In genomic region chr10:59577871-59578801, GRCm38 (mm10) we compare ENCODE assay signal across 7 mouse cellular contexts. TPM values are rescaled to one million over a fixed set of nuclear protein-coding genes. Genes with fewer than 3 reads are reported as not detected.
DNase-seq lines count a peak whose midpoint lies in the region; ATAC-seq lines count a peak whose summit lies in the region.

No protein-coding gene starts in this region.

- H3K27me3 ChIP-seq in heart, embryonic 15.5 days = no peaks in the 10 kb centered on the region
- no peaks in the 10 kb centered on the region for H3K27me3 ChIP-seq in limb, embryonic 12.5 days

- 0 out of 2 replicates have a peak, but pooled peaks cover 3% of the 10 kb centered on the region for H3K9me3 ChIP-seq in heart, embryonic 15.5 days (replicated peaks)
- peaks cover 16% of the 10 kb centered on the region for H3K9me3 ChIP-seq in limb, embryonic 12.5 days

- peak overlapping the region; percentile 78 for H3K27ac ChIP-seq in heart, embryonic 15.5 days
- H3K27ac ChIP-seq in limb, embryonic 12.5 days = peak overlapping the region; percentile 64

- ATAC-seq in heart, embryonic 15.5 days (replicated peaks; ENCODE audit: insufficient number of reproducible peaks, insufficient read depth, low FRiP score, low read depth) = peak; percentile 82
- ATAC-seq in limb, embryonic 12.5 days (ENCODE audit: insufficient number of reproducible peaks, insufficient read depth, low FRiP score, low TSS enrichment, low read depth) = no peak

- WGBS in heart, embryonic 15.5 days = 54% methylated on average over 12 of the region's 12 CpGs
- WGBS in limb, embryonic 12.5 days = 49% methylated on average over 12 of the region's 12 CpGs

- H3K36me3 ChIP-seq in heart, embryonic 15.5 days = peaks cover 2% of the 10 kb centered on the region; the same call in 1 of the 2 replicates
- H3K36me3 ChIP-seq in limb, embryonic 12.5 days = peaks cover 12% of the 10 kb centered on the region

- H3K4me3 ChIP-seq in heart, embryonic 15.5 days = no peak overlapping the region
- H3K4me3 ChIP-seq in limb, embryonic 12.5 days (replicated peaks) = no peak overlapping the region

- H3K4me1 ChIP-seq in heart, embryonic 15.5 days (replicated peaks) = peaks cover 18% of the 10 kb centered on the region
- peaks cover 34% of the 10 kb centered on the region for H3K4me1 ChIP-seq in limb, embryonic 12.5 days (replicated peaks)

- no peak overlapping the region for H3K4me2 ChIP-seq in heart, embryonic 15.5 days
- H3K4me2 ChIP-seq in limb, embryonic 12.5 days = peak overlapping the region; percentile 4; the same call in 1 of the 2 replicates

- H3K9ac ChIP-seq in heart, embryonic 15.5 days = no peak overlapping the region
- no peak overlapping the region for H3K9ac ChIP-seq in limb, embryonic 12.5 days (replicated peaks)

- peak; percentile 93 for DNase-seq in 3T3-L1 (ENCODE audit: low read depth, low spot score)
- DNase-seq in CD4-positive helper T cell, adult 2 months (ENCODE audit: low read depth, low spot score) = peak; percentile 80
- peak; percentile 28 for DNase-seq in c-Kit-positive CD71-positive TER-119-negative erythroid progenitor cells, embryonic 14.5 days (ENCODE audit: low read depth)
- DNase-seq in naive thymus-derived CD4-positive, alpha-beta T cell, adult 2 months (ENCODE audit: low read depth) = peak; percentile 68
- DNase-seq in cerebellum, adult 9-10 months = no peak

RNA-seq across cellular contexts. Expression of gene Gm10322, which starts 37.7 kb away (rescaled TPM):
- polyA plus RNA-seq in heart, embryonic 15.5 days (2015; fragmentation: Nextera tagmentation; extraction: Ambion mirVana) = not detected in 2 replicates
- polyA plus RNA-seq in limb, embryonic 12.5 days (2016; fragmentation: Nextera tagmentation; extraction: Ambion mirVana) = not detected in 2 replicates

RNA-seq across cellular contexts. Expression of gene Mcu, which starts 38.4 kb away (rescaled TPM):
- polyA plus RNA-seq in heart, embryonic 15.5 days (2015; fragmentation: Nextera tagmentation; extraction: Ambion mirVana) = 22.0 and 24.2 TPM in 2 replicates
- 45.3 and 48.4 TPM in 2 replicates for polyA plus RNA-seq in limb, embryonic 12.5 days (2016; fragmentation: Nextera tagmentation; extraction: Ambion mirVana)
